Mouse (Mus musculus) bone marrow macrophage, adult 2 months (primary cell): ENCODE measurements around the gene Me1. TPM values are rescaled to one million over a fixed set of nuclear protein-coding genes. Genes with fewer than 3 reads are reported as not detected.
A peak's percentile ranks its signal among the peaks of the same experiment; 100 is the strongest.

Source experiments
- H3K27ac ChIP-seq: 2 replicates; pipeline ENCODE4 v1.5.1; 2012; ENCODE audit warnings: low read depth, low read length; ENCODE audit not compliant: insufficient read depth
- H3K4me1 ChIP-seq: 2 replicates; pipeline ENCODE4 v1.6.1; 2012; ENCODE audit warnings: low read length; ENCODE audit not compliant: control insufficient read depth, insufficient read depth
- H3K4me3 ChIP-seq: 2 replicates; pipeline ENCODE4 v1.5.1; 2012; ENCODE audit warnings: mild to moderate bottlenecking, low read length, moderate library complexity; ENCODE audit not compliant: insufficient read depth
- CTCF ChIP-seq: IDR thresholded peaks from 2 replicates; pipeline ENCODE4 v1.5.1; 2012; ENCODE audit warnings: low read depth, mild to moderate bottlenecking, low read length, moderate library complexity
- POLR2A ChIP-seq: IDR thresholded peaks from 2 replicates; pipeline ENCODE4 v1.6.1; 2012; ENCODE audit warnings: mild to moderate bottlenecking, low read depth, low read length, borderline replicate concordance
- polyA plus RNA-seq: library from polyadenylated mRNA; stranded (reverse); fragments of >200 nt; gene quantifications from 2 replicates; pipeline ENCODE4 v1.2.4, GENCODE M21; 2012; ENCODE audit not compliant: missing spikeins, insufficient read depth, insufficient read length

Gene Me1
- polyA plus RNA-seq = 8.3 and 10.4 TPM in 2 replicates

- Histone ChIP-seq H3K4me3 (peak within 1 kb of the TSS; percentile 93), H3K27ac (no peak within 1 kb of the TSS), H3K4me1 (peaks cover 6% of the 10 kb centered on the region)
- TF ChIP-seq POLR2A (no peak), CTCF (no peak)
Measured at GRCm38 (mm10) chr9:86695818-86696261, at the start of gene Me1. Me1 (minus strand) TSS chr9:86695953.

GRCm38 (mm10) chr9:86744041-86744440 is 48.3 kb upstream of the Me1 start:
- Histone ChIP-seq H3K4me1 (no peaks in the 10 kb centered on the region), H3K4me3 (no peak overlapping the region), H3K27ac (no peak overlapping the region)
- TF ChIP-seq CTCF (no peak), POLR2A (no peak)

GRCm38 (mm10) chr9:86742959-86743911 is 47.5 kb upstream of the Me1 start, which contains the start of gene Prss35:
Prss35 (plus strand) TSS chr9:86743649.
- no peak within 1 kb of the TSS for H3K4me3 ChIP-seq
- H3K27ac ChIP-seq = no peak within 1 kb of the TSS
- H3K4me1 ChIP-seq = no peaks in the 10 kb centered on the region
- TF ChIP-seq POLR2A (no peak), CTCF (no peak)

- Histone ChIP-seq H3K27ac (no peak overlapping the region), H3K4me1 (no peaks in the 10 kb centered on the region), H3K4me3 (no peak overlapping the region)
- TF ChIP-seq POLR2A (no peak), CTCF (no peak)
Measured at GRCm38 (mm10) chr9:86739971-86740370, 44.2 kb upstream of the Me1 start.

- Histone ChIP-seq H3K4me1 (no peaks in the 10 kb centered on the region), H3K4me3 (no peak overlapping the region), H3K27ac (no peak overlapping the region)
- TF ChIP-seq CTCF (no peak), POLR2A (no peak)
Measured at GRCm38 (mm10) chr9:86738801-86739200, 43.0 kb upstream of the Me1 start.

GRCm38 (mm10) chr9:86738067-86738466 is 42.3 kb upstream of the Me1 start:
- Histone ChIP-seq H3K4me3 (no peak overlapping the region), H3K4me1 (no peaks in the 10 kb centered on the region), H3K27ac (no peak overlapping the region)
- TF ChIP-seq POLR2A (no peak), CTCF (no peak)

GRCm38 (mm10) chr9:86736991-86737390 is 41.2 kb upstream of the Me1 start:
- Histone ChIP-seq H3K27ac (no peak overlapping the region), H3K4me3 (no peak overlapping the region), H3K4me1 (no peaks in the 10 kb centered on the region)
- TF ChIP-seq CTCF = no peak
- no peak for TF ChIP-seq POLR2A

GRCm38 (mm10) chr9:86734795-86735194 is 39.0 kb upstream of the Me1 start:
- H3K27ac ChIP-seq = no peak overlapping the region
- H3K4me1 ChIP-seq = no peaks in the 10 kb centered on the region
- no peak for TF ChIP-seq POLR2A
- H3K4me3 ChIP-seq = no peak overlapping the region

GRCm38 (mm10) chr9:86734357-86734756 is 38.6 kb upstream of the Me1 start:
- TF ChIP-seq CTCF = no peak
- TF ChIP-seq POLR2A = no peak
- Histone ChIP-seq H3K4me3 (no peak overlapping the region), H3K4me1 (no peaks in the 10 kb centered on the region), H3K27ac (no peak overlapping the region)

- H3K4me1 ChIP-seq = no peaks in the 10 kb centered on the region
- no peak overlapping the region for H3K27ac ChIP-seq
- TF ChIP-seq POLR2A (no peak), CTCF (no peak)
- no peak overlapping the region for H3K4me3 ChIP-seq
Measured at GRCm38 (mm10) chr9:86729811-86730210, 34.1 kb upstream of the Me1 start.

GRCm38 (mm10) chr9:86729084-86729483 is 33.3 kb upstream of the Me1 start:
- H3K27ac ChIP-seq = no peak overlapping the region
- TF ChIP-seq POLR2A (no peak), CTCF (no peak)
- H3K4me3 ChIP-seq = no peak overlapping the region

More at GRCm38 (mm10) chr9:86729084-86729483, 33.3 kb upstream of the Me1 start:
- no peaks in the 10 kb centered on the region for H3K4me1 ChIP-seq
